Mouse (Mus musculus) myocyte (in vitro differentiated cells): ENCODE results near the gene Vps50. TPM values are rescaled to one million over a fixed set of nuclear protein-coding genes. Genes with fewer than 3 reads are reported as not detected.
"Not testable (repeated sequence)": the region's sequence is repeated elsewhere in the genome, so short reads cannot be mapped to it uniquely, and the experiment has no call there.

Experiments used
- H3K27me3 ChIP-seq: one replicate; pipeline ENCODE4 v1.6.1; 2011; ENCODE audit not compliant: control insufficient read depth, insufficient read depth, insufficient read length
- H3K36me3 ChIP-seq: one replicate; pipeline ENCODE4 v1.6.1; 2011; ENCODE audit not compliant: control insufficient read depth, insufficient read depth
- H3K4me2 ChIP-seq: one replicate; pipeline ENCODE4 v1.6.1; 2011; ENCODE audit warnings: low read depth, control low read depth
- H3K4me3 ChIP-seq: one replicate; pipeline ENCODE4 v1.5.1; 2011; ENCODE audit warnings: mild to moderate bottlenecking, control low read depth, moderate library complexity
- H3K79me2 ChIP-seq: one replicate; pipeline ENCODE4 v1.6.1; 2011; ENCODE audit not compliant: control insufficient read depth, insufficient read depth
- H3ac ChIP-seq: one replicate; pipeline ENCODE4 v1.6.1; 2011; ENCODE audit not compliant: control insufficient read depth, insufficient read length
- CEBPB ChIP-seq: IDR thresholded peaks from 2 replicates; pipeline ENCODE4 v1.6.1; 2011; ENCODE audit warnings: mild to moderate bottlenecking, moderate library complexity; ENCODE audit not compliant: poor library complexity, insufficient read depth, severe bottlenecking
- E2F4 ChIP-seq: IDR thresholded peaks from one replicate; pipeline ENCODE4 v1.6.1; 2011; ENCODE audit warnings: mild to moderate bottlenecking, control low read depth, moderate library complexity; ENCODE audit not compliant: insufficient read depth
- MAX ChIP-seq: IDR thresholded peaks from one replicate; pipeline ENCODE4 v1.6.1; 2011; ENCODE audit warnings: low read depth, mild to moderate bottlenecking, control low read depth
- MYOD1 ChIP-seq, 3 experiments: IDR thresholded peaks; one replicate each; pipeline ENCODE4 v1.6.1; 2011; ENCODE audit warnings: control low read depth in 2 of 3, low read depth in 2 of 3, mild to moderate bottlenecking in 2 of 3, moderate library complexity in 1 of 3; ENCODE audit not compliant: insufficient read length in 2 of 3, control insufficient read depth in 1 of 3
- MYOG ChIP-seq, 3 experiments: IDR thresholded peaks; one replicate each; pipeline ENCODE4 v1.6.1; 2011; ENCODE audit warnings: control low read depth in 2 of 3, low read depth in 2 of 3, mild to moderate bottlenecking in 2 of 3; ENCODE audit not compliant: insufficient read length in 2 of 3, control insufficient read depth in 1 of 3, insufficient read depth in 1 of 3
- POLR2A ChIP-seq: IDR thresholded peaks from one replicate; pipeline ENCODE4 v1.6.1; 2011; ENCODE audit warnings: low read depth, mild to moderate bottlenecking, control low read depth, moderate library complexity; ENCODE audit not compliant: insufficient read length
- POLR2AphosphoS2 ChIP-seq: IDR thresholded peaks from one replicate; pipeline ENCODE4 v1.6.1; 2011; ENCODE audit warnings: low read depth, control low read depth; ENCODE audit not compliant: insufficient read length
- REST ChIP-seq: IDR thresholded peaks from one replicate; pipeline ENCODE4 v1.6.1; 2011; ENCODE audit warnings: mild to moderate bottlenecking, control low read depth, moderate library complexity; ENCODE audit not compliant: insufficient read depth, insufficient read length
- SRF ChIP-seq: IDR thresholded peaks from one replicate; pipeline ENCODE4 v1.6.1; 2011; ENCODE audit warnings: low read depth; ENCODE audit not compliant: control insufficient read depth, insufficient read length
- TCF12 ChIP-seq: IDR thresholded peaks from one replicate; pipeline ENCODE4 v1.6.1; 2011; ENCODE audit warnings: mild to moderate bottlenecking, control low read depth; ENCODE audit not compliant: poor library complexity, insufficient read depth, severe bottlenecking
- TCF3 ChIP-seq: IDR thresholded peaks from one replicate; pipeline ENCODE4 v1.6.1; 2011; ENCODE audit warnings: low read depth, control low read depth; ENCODE audit not compliant: insufficient read length
- USF1 ChIP-seq: IDR thresholded peaks from one replicate; pipeline ENCODE4 v1.6.1; 2011; ENCODE audit warnings: low read depth, mild to moderate bottlenecking, control low read depth, moderate library complexity
- polyA plus RNA-seq: library from polyadenylated mRNA; unstranded; fragments of >200 nt; fragmentation: generic; extraction: Trizol; gene quantifications from one replicate; pipeline ENCODE4 v1.2.1, GENCODE M21; 2012; ENCODE audit warnings: missing spikeins

The Vps50 gene
- polyA plus RNA-seq, 1 experiment, result 8.0 TPM

GRCm38 (mm10) chr6:3560009-3560408 lies 61.8 kb downstream of the Vps50 start:
- Histone ChIP-seq H3K27me3 (no peaks in the 10 kb centered on the region), H3K4me2 (no peak overlapping the region), H3K36me3 (no peaks in the 10 kb centered on the region), H3K79me2 (no peaks in the 10 kb centered on the region), H3ac (no peak overlapping the region), H3K4me3 (no peak overlapping the region)
- no peak for TF ChIP-seq POLR2AphosphoS2
- TF ChIP-seq MYOD1 (IDR thresholded peaks at IDR 0.05; ENCODE audit: control insufficient read depth in 1 of 3, insufficient read length in 2 of 3, low read depth in 2 of 3), result no peak

DNA sequence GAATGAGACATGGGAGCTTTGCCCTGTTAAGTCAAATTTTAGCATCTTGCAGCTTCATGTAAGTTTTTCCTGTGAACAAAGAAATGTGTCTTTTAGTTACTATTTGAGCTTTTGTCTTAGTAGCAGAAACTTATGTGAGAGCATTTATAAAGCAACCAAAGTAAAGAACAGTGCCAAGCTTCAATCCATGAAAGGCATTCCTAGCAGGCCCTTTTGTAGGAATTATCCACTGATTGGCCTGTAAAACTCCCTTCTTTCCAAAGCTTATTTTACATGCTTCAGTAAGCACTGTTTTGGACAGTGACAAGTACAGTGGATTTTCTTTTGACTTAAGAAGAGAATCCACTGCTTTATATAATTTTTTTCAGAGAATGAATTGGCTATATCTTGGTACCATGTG lies 64.1 kb downstream of the Vps50 start:
- Histone ChIP-seq H3K27me3 (no peaks in the 10 kb centered on the region), H3ac (no peak overlapping the region), H3K36me3 (peaks cover 7% of the 10 kb centered on the region), H3K4me2 (no peak overlapping the region), H3K4me3 (no peak overlapping the region), H3K79me2 (no peaks in the 10 kb centered on the region)
- TF ChIP-seq SRF (no peak), TCF12 (no peak), CEBPB (no peak), MAX (no peak), POLR2A (no peak), TCF3 (no peak), E2F4 (no peak), MYOD1 (IDR thresholded peaks at IDR 0.05; ENCODE audit: control insufficient read depth in 1 of 3, insufficient read length in 2 of 3, low read depth in 2 of 3) (no peak), USF1 (no peak), MYOG (IDR thresholded peaks at IDR 0.05; ENCODE audit: control insufficient read depth in 1 of 3, insufficient read depth in 1 of 3, insufficient read length in 2 of 3, low read depth in 2 of 3) (no peak), REST (no peak), POLR2AphosphoS2 (no peak)

- H3K27me3 ChIP-seq, H3K36me3 ChIP-seq: not testable (repeated sequence)
Measured at GRCm38 (mm10) chr6:3564118-3564517, 65.9 kb downstream of the Vps50 start.

DNA sequence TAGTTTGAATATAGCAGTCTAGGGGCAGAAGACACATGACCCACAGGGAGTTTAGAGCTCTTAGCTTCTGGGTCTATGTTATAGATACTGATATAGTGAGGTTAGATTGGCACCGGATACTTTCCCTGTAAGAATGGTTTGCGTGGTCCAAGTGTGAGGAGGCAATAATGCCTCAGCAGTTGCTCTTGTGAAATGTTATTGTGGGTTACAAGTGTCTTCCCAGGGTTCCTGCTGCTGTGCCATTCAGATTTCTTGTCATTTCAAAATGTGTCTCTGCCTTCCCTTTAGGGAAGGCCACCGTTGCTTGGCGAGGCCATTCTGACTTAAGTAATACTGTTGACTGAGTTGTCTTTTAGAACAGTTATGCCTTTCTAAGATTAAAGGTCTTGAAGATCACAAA lies 66.8 kb downstream of the Vps50 start:
- H3K4me3 ChIP-seq, result no peak overlapping the region
- peaks cover 7% of the 10 kb centered on the region for H3K36me3 ChIP-seq
- no peaks in the 10 kb centered on the region for H3K79me2 ChIP-seq

More at GRCm38 (mm10) chr6:3564118-3564517, 65.9 kb downstream of the Vps50 start:
- H3ac ChIP-seq, H3K4me2 ChIP-seq, H3K79me2 ChIP-seq, H3K4me3 ChIP-seq: not testable (repeated sequence)

GRCm38 (mm10) chr6:3565667-3566066 lies 67.5 kb downstream of the Vps50 start:
- Histone ChIP-seq H3ac (no peak overlapping the region), H3K4me3 (no peak overlapping the region), H3K4me2 (no peak overlapping the region), H3K36me3 (peaks cover 9% of the 10 kb centered on the region), H3K79me2 (no peaks in the 10 kb centered on the region), H3K27me3 (no peaks in the 10 kb centered on the region)
- TF ChIP-seq POLR2A (no peak), MYOG (IDR thresholded peaks at IDR 0.05; ENCODE audit: control insufficient read depth in 1 of 3, insufficient read depth in 1 of 3, insufficient read length in 2 of 3, low read depth in 2 of 3) (no peak), USF1 (no peak)

More for the DNA sequence above, 66.8 kb downstream of the Vps50 start:
- no peak for TF ChIP-seq REST
- TF ChIP-seq E2F4, result no peak
- no peak for TF ChIP-seq POLR2AphosphoS2
- no peak for TF ChIP-seq USF1
- TF ChIP-seq TCF12, result no peak
- no peak for TF ChIP-seq MAX
- no peak for TF ChIP-seq TCF3
- TF ChIP-seq MYOD1 (IDR thresholded peaks at IDR 0.05; ENCODE audit: control insufficient read depth in 1 of 3, insufficient read length in 2 of 3, low read depth in 2 of 3), result no peak
- no peak for TF ChIP-seq MYOG (IDR thresholded peaks at IDR 0.05; ENCODE audit: control insufficient read depth in 1 of 3, insufficient read depth in 1 of 3, insufficient read length in 2 of 3, low read depth in 2 of 3)
- TF ChIP-seq CEBPB, result no peak
- TF ChIP-seq POLR2A, result no peak
- no peak for TF ChIP-seq SRF
- Histone ChIP-seq H3K4me2 (no peak overlapping the region), H3ac (no peak overlapping the region), H3K27me3 (no peaks in the 10 kb centered on the region)

DNA sequence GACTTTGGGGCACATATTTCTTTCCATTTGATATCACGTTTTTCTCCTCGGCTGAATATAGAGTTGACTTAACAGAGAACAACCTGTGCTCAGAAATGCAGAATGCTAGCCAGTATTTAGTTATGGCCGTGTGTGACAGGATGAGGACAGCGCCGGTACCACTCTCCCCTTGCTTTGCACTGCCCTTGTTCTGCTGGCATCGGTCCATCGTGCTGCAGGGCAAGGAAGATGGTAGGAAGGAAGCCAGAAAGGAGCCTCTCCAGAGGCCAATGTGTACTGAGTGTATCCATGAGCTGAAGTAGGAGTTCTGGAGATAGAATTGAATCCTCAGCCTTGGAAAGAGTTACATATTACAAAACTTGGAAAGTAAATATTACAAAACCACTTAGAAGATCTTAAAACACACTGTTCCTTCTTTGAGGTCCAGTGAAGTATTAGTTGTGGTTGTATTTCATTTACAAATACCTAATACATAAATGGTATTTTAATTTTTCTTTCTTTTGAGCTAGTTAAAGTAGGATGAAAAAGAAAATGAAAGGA lies 69.0 kb downstream of the Vps50 start:
- no peaks in the 10 kb centered on the region for H3K27me3 ChIP-seq
- no peaks in the 10 kb centered on the region for H3K79me2 ChIP-seq
- H3K4me2 ChIP-seq, result no peak overlapping the region
- TF ChIP-seq USF1 (no peak), CEBPB (no peak), MAX (no peak), E2F4 (no peak), REST (no peak), TCF12 (no peak), POLR2A (no peak), TCF3 (no peak), MYOG (IDR thresholded peaks at IDR 0.05; ENCODE audit: control insufficient read depth in 1 of 3, insufficient read depth in 1 of 3, insufficient read length in 2 of 3, low read depth in 2 of 3) (no peak)
- H3K36me3 ChIP-seq, result peaks cover 24% of the 10 kb centered on the region
- no peak overlapping the region for H3K4me3 ChIP-seq
- no peak overlapping the region for H3ac ChIP-seq
